Mouse (Mus musculus) regulatory T cell (primary cell): Measurements from ENCODE around the gene Fgfr1op.

ENCODE experiments used
- in situ Hi-C: fragments of 300-600 bp; cut with MboI, MseI; formaldehyde crosslinking; loops from one replicate; pipeline ENCODE4 v1.15.1; 2025; ENCODE audit warnings: high pct_unique_total_duplicates

The Fgfr1op gene

GRCm38 (mm10) chr17:8225166-8225565, 59.9 kb downstream of the Fgfr1op start:
- in situ Hi-C loops: loop anchor here (25.0 kb wide), 1 partner anchor 288 kb away; the partner anchor contains the start of genes Rsph3a and Tagap

- in situ Hi-C loops: loop anchor here (25.0 kb wide), 1 partner anchor 288 kb away; the partner anchor contains the start of genes Rsph3a and Tagap
Observed at GRCm38 (mm10) chr17:8225746-8226145, 60.4 kb downstream of the Fgfr1op start.

- in situ Hi-C loops: loop anchor here (25.0 kb wide), 1 partner anchor 291 kb away; the partner anchor contains the start of genes Rsph3a and Tagap
Observed at GRCm38 (mm10) chr17:8228622-8229021, 63.3 kb downstream of the Fgfr1op start.

- in situ Hi-C loops: loop anchor here (25.0 kb wide), 1 partner anchor 292 kb away; the partner anchor contains the start of genes Rsph3a and Tagap
Observed at GRCm38 (mm10) chr17:8229607-8230006, 64.3 kb downstream of the Fgfr1op start.

- in situ Hi-C loops: loop anchor here (25.0 kb wide), 1 partner anchor 295 kb away; the partner anchor contains the start of genes Rsph3a and Tagap
Observed at GRCm38 (mm10) chr17:8232089-8232488, 66.8 kb downstream of the Fgfr1op start.

GRCm38 (mm10) chr17:8233618-8234214, 68.4 kb downstream of the Fgfr1op start:
- in situ Hi-C loops: loop anchor here (25.0 kb wide), 1 partner anchor 296 kb away; the partner anchor contains the start of genes Rsph3a and Tagap

- in situ Hi-C loops: loop anchor here (25.0 kb wide), 1 partner anchor 297 kb away; the partner anchor contains the start of genes Rsph3a and Tagap
Observed at GRCm38 (mm10) chr17:8234537-8234936, 69.2 kb downstream of the Fgfr1op start.

- in situ Hi-C loops: loop anchor here (5.0 to 25.0 kb wide), 2 partner anchors 33 to 298 kb away; partner anchors contain the start of genes Rsph3a and Tagap
Observed at GRCm38 (mm10) chr17:8235743-8236142, 70.4 kb downstream of the Fgfr1op start, which contains the start of gene Ccr6. Gene Ccr6 (plus strand): TSS chr17:8236043.

- in situ Hi-C loops: loop anchor here (5.0 to 25.0 kb wide), 2 partner anchors 36 to 301 kb away; partner anchors contain the start of genes Rsph3a and Tagap
Observed at GRCm38 (mm10) chr17:8238012-8238710, 72.9 kb downstream of the Fgfr1op start.

- in situ Hi-C loops: loop anchor here (5.0 to 25.0 kb wide), 2 partner anchors 37 to 302 kb away; partner anchors contain the start of genes Rsph3a and Tagap
Observed at GRCm38 (mm10) chr17:8239561-8239960, 74.3 kb downstream of the Fgfr1op start.

- in situ Hi-C loops: loop anchor here (25.0 kb wide), 1 partner anchor 303 kb away; the partner anchor contains the start of genes Rsph3a and Tagap
Observed at GRCm38 (mm10) chr17:8240517-8240916, 75.2 kb downstream of the Fgfr1op start.

GRCm38 (mm10) chr17:8241645-8242044, 76.3 kb downstream of the Fgfr1op start:
- in situ Hi-C loops: loop anchor here (25.0 kb wide), 1 partner anchor 304 kb away; the partner anchor contains the start of genes Rsph3a and Tagap

- in situ Hi-C loops: loop anchor here (25.0 kb wide), 1 partner anchor 305 kb away; the partner anchor contains the start of genes Rsph3a and Tagap
Observed at GRCm38 (mm10) chr17:8242186-8242585, 76.9 kb downstream of the Fgfr1op start.

- in situ Hi-C loops: loop anchor here (25.0 kb wide), 1 partner anchor 307 kb away; the partner anchor contains the start of genes Rsph3a and Tagap
Observed at GRCm38 (mm10) chr17:8244124-8244523, 78.8 kb downstream of the Fgfr1op start.

GRCm38 (mm10) chr17:8246102-8246754, 80.9 kb downstream of the Fgfr1op start:
- in situ Hi-C loops: loop anchor here (25.0 kb wide), 1 partner anchor 309 kb away; the partner anchor contains the start of genes Rsph3a and Tagap
